Mouse (Mus musculus): Measurements from ENCODE around the gene Dhfr. TPM values are rescaled to one million over a fixed set of nuclear protein-coding genes. Genes with fewer than 3 reads are reported as not detected.

Dhfr gene
- total and polyA plus RNA-seq, 3 experiments, result 13.6 to 47.0 (median 23.8) TPM

GRCm38 (mm10) chr13:92354456-92355271 lies at the start of gene Dhfr, which contains the start of gene Msh3 (continued):
- TF ChIP-seq MAX (IDR thresholded peaks at IDR 0.05; ENCODE audit: low read length), result peak; percentile 75

GRCm38 (mm10) chr13:92305680-92306079 lies 48.8 kb upstream of the Dhfr start, which contains the start of gene Gm20379:
Gene Gm20379 (plus strand): TSS chr13:92305980.
- Histone ChIP-seq H3K27ac (ENCODE audit: insufficient read depth, low read depth) (no peak within 1 kb of the TSS), H3K36me3 (replicated peaks in 1 of 2; ENCODE audit: control insufficient read depth in 1 of 2, insufficient read depth in 1 of 2, low read length in 1 of 2) (peaks cover 10 to 45% of the 10 kb centered on the region in 2 experiments), H3K9me3 (replicated peaks; ENCODE audit: low read length) (peaks cover 4% of the 10 kb centered on the region), H3K27me3 (replicated peaks) (no peaks in the 10 kb centered on the region), H3K4me2 (ENCODE audit: insufficient read depth, low read depth, poor library complexity, severe bottlenecking) (no peak within 1 kb of the TSS), H3K9ac (ENCODE audit: insufficient read depth, low read depth) (no peak within 1 kb of the TSS), H3K4me1 (ENCODE audit: control insufficient read depth in 1 of 2, insufficient read depth in 2 of 2) (peaks cover 4 to 24% of the 10 kb centered on the region in 2 experiments; a peak in 2 of 4 replicates), H3K79me2 (replicated peaks; ENCODE audit: control insufficient read depth, extremely low read depth, insufficient read depth, poor library complexity, severe bottlenecking) (no peaks in the 10 kb centered on the region; the same call in 1 of the 2 replicates), H3K4me3 (replicated peaks in 1 of 3; ENCODE audit: low read depth in 2 of 3, low read length in 2 of 3, poor library complexity in 1 of 3) (no peak within 1 kb of the TSS)
- in situ Hi-C loops (cut with MboI; ENCODE audit: low pct_ligation_motif_present, low pct_unique_long_range_greater_than_20kb, low sequenced_read_pairs) (no loop called here), dilution Hi-C loops (cut with MboI; ENCODE audit: extremely low pct_ligation_motif_present, extremely low pct_unique_long_range_greater_than_20kb, low sequenced_read_pairs) (no loop called here)
- no peak for DNase-seq (ENCODE audit: extremely low read depth)
- TF ChIP-seq ZMIZ1 (IDR thresholded peaks at IDR 0.05; ENCODE audit: low read depth, low read length) (no peak), RCOR1 (conservative IDR thresholded peaks at IDR 0.05; ENCODE audit: low read depth, low read length) (no peak), USF2 (conservative IDR thresholded peaks at IDR 0.05; ENCODE audit: low read depth, low read length) (no peak), JUN (IDR thresholded peaks at IDR 0.05; ENCODE audit: insufficient read depth, low read depth, low read length) (no peak)

GRCm38 (mm10) chr13:92314613-92315012 lies 39.9 kb upstream of the Dhfr start:
- H3K27ac ChIP-seq (ENCODE audit: insufficient read depth, low read depth), result no peak overlapping the region
- H3K4me3 ChIP-seq (replicated peaks in 1 of 3; ENCODE audit: low read depth in 2 of 3, low read length in 2 of 3, poor library complexity in 1 of 3), result no peak overlapping the region
- DNase-seq (ENCODE audit: extremely low read depth), result no peak
- no peaks in the 10 kb centered on the region for H3K9me3 ChIP-seq (replicated peaks; ENCODE audit: low read length)
- TF ChIP-seq MYC (IDR thresholded peaks at IDR 0.05; ENCODE audit: low read depth, low read length) (no peak), KAT2A (IDR thresholded peaks at IDR 0.05; ENCODE audit: insufficient replicate concordance, low read length) (no peak), NELFE (IDR thresholded peaks at IDR 0.05; ENCODE audit: low read depth, low read length) (no peak), EP300 (IDR thresholded peaks at IDR 0.05; ENCODE audit: low read length) (no peak), MAX (IDR thresholded peaks at IDR 0.05; ENCODE audit: low read length) (no peak)
- H3K4me2 ChIP-seq (ENCODE audit: insufficient read depth, low read depth, poor library complexity, severe bottlenecking), result no peak overlapping the region
- no peaks in the 10 kb centered on the region for H3K79me2 ChIP-seq (replicated peaks; ENCODE audit: control insufficient read depth, extremely low read depth, insufficient read depth, poor library complexity, severe bottlenecking)
- H3K27me3 ChIP-seq (replicated peaks), result no peaks in the 10 kb centered on the region
- no peak overlapping the region for H3K9ac ChIP-seq (ENCODE audit: insufficient read depth, low read depth)
- H3K36me3 ChIP-seq (replicated peaks in 1 of 2; ENCODE audit: control insufficient read depth in 1 of 2, insufficient read depth in 1 of 2, low read length in 1 of 2), result peaks cover 21 to 53% of the 10 kb centered on the region in 2 experiments
- in situ Hi-C loops (cut with MboI; ENCODE audit: low pct_ligation_motif_present, low pct_unique_long_range_greater_than_20kb, low sequenced_read_pairs), result no loop called here
- H3K4me1 ChIP-seq (ENCODE audit: control insufficient read depth in 1 of 2, insufficient read depth in 2 of 2), result peaks cover 2 to 16% of the 10 kb centered on the region in 2 experiments; a peak in 3 of 4 replicates
- dilution Hi-C loops (cut with MboI; ENCODE audit: extremely low pct_ligation_motif_present, extremely low pct_unique_long_range_greater_than_20kb, low sequenced_read_pairs), result no loop called here

- DNase-seq (ENCODE audit: extremely low read depth), result peak; percentile 51
- dilution Hi-C loops (cut with MboI; ENCODE audit: extremely low pct_ligation_motif_present, extremely low pct_unique_long_range_greater_than_20kb, low sequenced_read_pairs), result no loop called here
- peaks cover 15 to 48% of the 10 kb centered on the region in 2 experiments for H3K36me3 ChIP-seq (replicated peaks in 1 of 2; ENCODE audit: control insufficient read depth in 1 of 2, insufficient read depth in 1 of 2, low read length in 1 of 2)
- in situ Hi-C loops (cut with MboI; ENCODE audit: low pct_ligation_motif_present, low pct_unique_long_range_greater_than_20kb, low sequenced_read_pairs), result no loop called here
- H3K9me3 ChIP-seq (replicated peaks; ENCODE audit: low read length), result no peaks in the 10 kb centered on the region
- H3K4me3 ChIP-seq (replicated peaks in 1 of 3; ENCODE audit: low read depth in 2 of 3, low read length in 2 of 3, poor library complexity in 1 of 3), result no peak overlapping the region
- no peak overlapping the region for H3K9ac ChIP-seq (ENCODE audit: insufficient read depth, low read depth)
- H3K27ac ChIP-seq (ENCODE audit: insufficient read depth, low read depth), result no peak overlapping the region
- H3K4me2 ChIP-seq (ENCODE audit: insufficient read depth, low read depth, poor library complexity, severe bottlenecking), result no peak overlapping the region
- TF ChIP-seq PAX5 (IDR thresholded peaks at IDR 0.05; ENCODE audit: low read length), result no peak
- TF ChIP-seq CTCF (conservative IDR thresholded peaks at IDR 0.05 in 1 of 2, IDR thresholded peaks at IDR 0.05 in 1 of 2; ENCODE audit: low read depth in 2 of 2, low read length in 2 of 2), result no peak
- TF ChIP-seq RAD21 (IDR thresholded peaks at IDR 0.05; ENCODE audit: low read depth, low read length), result no peak
- TF ChIP-seq EP300 (IDR thresholded peaks at IDR 0.05; ENCODE audit: low read length), result 0 out of 2 replicates have a peak, but pooled peaks have one; percentile 23
- TF ChIP-seq CHD1 (IDR thresholded peaks at IDR 0.05; ENCODE audit: low read depth, low read length), result no peak
- no peak for TF ChIP-seq RCOR1 (conservative IDR thresholded peaks at IDR 0.05; ENCODE audit: low read depth, low read length)
- peak; percentile 50; the same call in 1 of the 2 replicates for TF ChIP-seq BHLHE40 (IDR thresholded peaks at IDR 0.05; ENCODE audit: low read depth, low read length)
- peaks cover 2 to 26% of the 10 kb centered on the region in 2 experiments; a peak in 3 of 4 replicates for H3K4me1 ChIP-seq (ENCODE audit: control insufficient read depth in 1 of 2, insufficient read depth in 2 of 2)
- H3K27me3 ChIP-seq (replicated peaks), result no peaks in the 10 kb centered on the region
- H3K79me2 ChIP-seq (replicated peaks; ENCODE audit: control insufficient read depth, extremely low read depth, insufficient read depth, poor library complexity, severe bottlenecking), result no peaks in the 10 kb centered on the region
These were observed 33.8 kb upstream of the Dhfr start for GRCm38 (mm10) chr13:92320770-92321169.

All from CH12.LX (cell line).